Mouse (Mus musculus) heart, adult 2 months (tissue): ENCODE results near the gene Nup43.

Experiments used
- CTCF ChIP-seq: fragments of 200-600 bp; IDR thresholded peaks from 2 replicates; pipeline ENCODE4 v1.8.1; 2022; ENCODE audit warnings: antibody characterized with exemption, mild to moderate bottlenecking, moderate library complexity
- EP300 ChIP-seq: fragments of 200-500 bp; IDR thresholded peaks from 2 replicates; pipeline ENCODE4 v1.6.1; 2011; ENCODE audit warnings: low read depth, low read length, control low read depth; ENCODE audit not compliant: insufficient read depth
- POLR2A ChIP-seq: fragments of 200-500 bp; IDR thresholded peaks from 2 replicates; pipeline ENCODE4 v1.6.1; 2011; ENCODE audit warnings: mild to moderate bottlenecking, low read depth, low read length, control low read depth; ENCODE audit not compliant: insufficient read depth

GRCm38 (mm10) chr10:7664027-7664526 is 3.2 kb upstream of the Nup43 start:
- TF ChIP-seq CTCF (no peak), POLR2A (no peak), EP300 (no peak)
